Comparison of ENCODE assay signal across 7 mouse cellular contexts in the genomic region with DNA sequence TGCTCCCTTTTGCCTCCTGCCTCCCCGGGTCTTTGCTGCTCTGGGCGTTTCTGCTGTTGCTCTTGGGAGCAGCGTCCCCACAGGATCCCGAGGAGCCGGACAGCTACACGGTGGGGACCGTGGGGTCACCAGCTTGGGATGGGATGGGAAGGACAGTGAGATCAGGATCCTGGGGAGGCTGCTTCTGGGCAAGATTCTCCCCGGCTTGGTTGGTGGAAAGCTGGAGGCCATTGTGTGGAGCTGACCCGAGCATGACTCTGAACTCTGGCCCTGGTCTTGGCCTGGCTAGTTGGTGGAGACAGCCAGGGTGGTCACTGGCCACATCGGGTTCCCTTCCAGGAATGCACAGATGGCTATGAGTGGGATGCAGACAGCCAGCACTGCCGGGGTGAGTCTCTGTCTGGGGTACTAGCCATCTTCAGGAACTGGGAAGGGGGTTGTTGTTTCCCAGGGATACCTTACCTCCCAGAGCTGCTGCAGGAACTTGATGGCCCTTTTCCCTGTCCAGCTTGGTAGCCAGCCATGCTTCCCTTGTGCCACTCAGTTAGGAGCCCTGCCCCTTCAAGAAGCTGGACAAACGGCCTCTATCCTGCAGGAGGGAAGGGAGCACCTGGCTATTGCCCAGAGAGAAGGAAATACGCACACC. TPM values are rescaled to one million over a fixed set of nuclear protein-coding genes. Genes with fewer than 3 reads are reported as not detected.
A peak's percentile ranks its signal among the peaks of the same experiment; 100 is the strongest.
DNase-seq lines count a peak whose midpoint lies in the region; ATAC-seq and TF ChIP-seq lines count a peak whose summit lies in the region.

No protein-coding gene starts in this region.

- no peak for TF ChIP-seq CTCF in midbrain, postnatal 0 days (IDR thresholded peaks at IDR 0.05)

- peaks cover 52% of the 10 kb centered on the region for H3K27me3 ChIP-seq in megakaryocyte, embryonic 14.5 days (replicated peaks)
- no peaks in the 10 kb centered on the region for H3K27me3 ChIP-seq in embryonic facial prominence, embryonic 11.5 days (ENCODE audit: control insufficient read depth, insufficient read depth, low read length)
- no peaks in the 10 kb centered on the region for H3K27me3 ChIP-seq in hindbrain, embryonic 15.5 days
- no peaks in the 10 kb centered on the region for H3K27me3 ChIP-seq in midbrain, postnatal 0 days (ENCODE audit: insufficient read depth, low read length)

- H3K9me3 ChIP-seq in megakaryocyte, embryonic 14.5 days, result 0 out of 2 replicates have a peak, but pooled peaks cover 3% of the 10 kb centered on the region
- no peaks in the 10 kb centered on the region for H3K9me3 ChIP-seq in embryonic facial prominence, embryonic 11.5 days (replicated peaks; ENCODE audit: control insufficient read depth, low read length)
- H3K9me3 ChIP-seq in hindbrain, embryonic 15.5 days, result no peaks in the 10 kb centered on the region
- H3K9me3 ChIP-seq in midbrain, postnatal 0 days (ENCODE audit: low read length), result no peaks in the 10 kb centered on the region

- H3K36me3 ChIP-seq in megakaryocyte, embryonic 14.5 days (replicated peaks; ENCODE audit: low read length), result no peaks in the 10 kb centered on the region
- no peaks in the 10 kb centered on the region for H3K36me3 ChIP-seq in embryonic facial prominence, embryonic 11.5 days (replicated peaks; ENCODE audit: control insufficient read depth, insufficient read depth, low read depth, low read length)
- H3K36me3 ChIP-seq in hindbrain, embryonic 15.5 days, result no peaks in the 10 kb centered on the region
- peaks cover 11% of the 10 kb centered on the region; the same call in 1 of the 2 replicates for H3K36me3 ChIP-seq in midbrain, postnatal 0 days (ENCODE audit: insufficient read depth, low read length)

- no peak for ATAC-seq in megakaryocyte, adult 5-6 weeks (ENCODE audit: poor library complexity, severe bottlenecking)
- peak; percentile 10; the same call in 1 of the 2 replicates for ATAC-seq in embryonic facial prominence, embryonic 11.5 days (replicated peaks; ENCODE audit: insufficient number of reproducible peaks, low FRiP score, low TSS enrichment, low read depth)
- peak; percentile 13 for ATAC-seq in hindbrain, embryonic 15.5 days (ENCODE audit: low FRiP score, low read depth)
- ATAC-seq in midbrain, postnatal 0 days (ENCODE audit: low FRiP score), result no peak

- H3K9ac ChIP-seq in embryonic facial prominence, embryonic 11.5 days (replicated peaks; ENCODE audit: low read length), result peak overlapping the region; percentile 86
- H3K9ac ChIP-seq in hindbrain, embryonic 15.5 days, result peak overlapping the region; percentile 67
- H3K9ac ChIP-seq in midbrain, postnatal 0 days (replicated peaks; ENCODE audit: low read length, poor library complexity, severe bottlenecking), result peak overlapping the region; percentile 77

- WGBS in embryonic facial prominence, embryonic 11.5 days, result 17% methylated on average over 13 of the region's 13 CpGs
- WGBS in hindbrain, embryonic 15.5 days, result 17% methylated on average over 13 of the region's 13 CpGs
- 26% methylated on average over 13 of the region's 13 CpGs for WGBS in midbrain, postnatal 0 days

- H3K4me3 ChIP-seq in megakaryocyte, embryonic 14.5 days (replicated peaks), result peak overlapping the region; percentile 84
- H3K4me3 ChIP-seq in embryonic facial prominence, embryonic 11.5 days (ENCODE audit: low read depth, low read length), result peak overlapping the region; percentile 67
- H3K4me3 ChIP-seq in hindbrain, embryonic 15.5 days, result peak overlapping the region; percentile 58
- H3K4me3 ChIP-seq in midbrain, postnatal 0 days (ENCODE audit: low read depth, low read length), result peak overlapping the region; percentile 58

- DNase-seq in embryonic facial prominence, embryonic 11.5 days (ENCODE audit: low spot score), result no peak
- DNase-seq in midbrain, postnatal 0 days (ENCODE audit: low spot score), result no peak
- no peak for DNase-seq in right cerebral cortex, postnatal 14 days
- DNase-seq in urinary bladder, postnatal 10 days (ENCODE audit: low spot score), result no peak

- peak overlapping the region; percentile 82 for H3K27ac ChIP-seq in embryonic facial prominence, embryonic 11.5 days (replicated peaks; ENCODE audit: low read depth, low read length)
- peak overlapping the region; percentile 54 for H3K27ac ChIP-seq in hindbrain, embryonic 15.5 days (replicated peaks)
- H3K27ac ChIP-seq in midbrain, postnatal 0 days (ENCODE audit: low read depth, low read length), result peak overlapping the region; percentile 33

- H3K4me2 ChIP-seq in embryonic facial prominence, embryonic 11.5 days (ENCODE audit: low read depth, low read length), result peak overlapping the region; percentile 79
- H3K4me2 ChIP-seq in hindbrain, embryonic 15.5 days, result peak overlapping the region; percentile 99
- peak overlapping the region; percentile 92 for H3K4me2 ChIP-seq in midbrain, postnatal 0 days (ENCODE audit: low read depth, low read length, poor library complexity, severe bottlenecking)

- H3K4me1 ChIP-seq in megakaryocyte, embryonic 14.5 days, result peaks cover 29% of the 10 kb centered on the region
- H3K4me1 ChIP-seq in embryonic facial prominence, embryonic 11.5 days (ENCODE audit: control insufficient read depth, insufficient read depth, low read length), result no peaks in the 10 kb centered on the region
- peaks cover 29% of the 10 kb centered on the region for H3K4me1 ChIP-seq in hindbrain, embryonic 15.5 days (replicated peaks)
- H3K4me1 ChIP-seq in midbrain, postnatal 0 days (ENCODE audit: insufficient read depth, low read length), result peaks cover 14% of the 10 kb centered on the region

RNA-seq across cellular contexts. Expression of gene Efemp2, which starts 1.4 kb away (rescaled TPM):
- polyA plus RNA-seq in megakaryocyte, embryonic 14.5 days (2012; ENCODE audit: insufficient read depth, low replicate concordance), result 2.0 TPM in 1 of 2 replicates, not detected in the other
- total RNA-seq in megakaryocyte, adult 5-6 weeks (2015), result 0.42 and 1.2 TPM in 2 replicates
- 1.2 TPM in 1 of 2 replicates, not detected in the other for total RNA-seq in megakaryocyte, adult 5-6 weeks (2017)
- 80.9 and 91.9 TPM in 2 replicates for polyA plus RNA-seq in embryonic facial prominence, embryonic 11.5 days (2014; fragmentation: Nextera tagmentation; extraction: Ambion mirVana)
- 38.9 and 44.9 TPM in 2 replicates for polyA plus RNA-seq in hindbrain, embryonic 15.5 days (2015; fragmentation: Nextera tagmentation; extraction: Ambion mirVana)
- total RNA-seq in midbrain, postnatal 0 days (2014; rRNA removed), result 32.9 and 33.7 TPM in 2 replicates
- polyA plus RNA-seq in midbrain, postnatal 0 days (2015; fragmentation: Nextera tagmentation; extraction: Ambion mirVana), result 35.2 and 36.1 TPM in 2 replicates

RNA-seq across cellular contexts. Expression of gene Ctsw, which starts 6.9 kb away (rescaled TPM):
- polyA plus RNA-seq in megakaryocyte, embryonic 14.5 days (2012; ENCODE audit: insufficient read depth, low replicate concordance), result not detected in 2 replicates
- total RNA-seq in megakaryocyte, adult 5-6 weeks (2015), result 5.7 and 12.6 TPM in 2 replicates
- 5.9 and 9.1 TPM in 2 replicates for total RNA-seq in megakaryocyte, adult 5-6 weeks (2017)
- 1.1 and 1.4 TPM in 2 replicates for polyA plus RNA-seq in embryonic facial prominence, embryonic 11.5 days (2014; fragmentation: Nextera tagmentation; extraction: Ambion mirVana)
- polyA plus RNA-seq in hindbrain, embryonic 15.5 days (2015; fragmentation: Nextera tagmentation; extraction: Ambion mirVana), result 4.3 and 5.7 TPM in 2 replicates
- 0.33 and 0.94 TPM in 2 replicates for total RNA-seq in midbrain, postnatal 0 days (2014; rRNA removed)
- 1.5 and 1.9 TPM in 2 replicates for polyA plus RNA-seq in midbrain, postnatal 0 days (2015; fragmentation: Nextera tagmentation; extraction: Ambion mirVana)

RNA-seq across cellular contexts. Expression of gene Mus81, which starts 13.0 kb away (rescaled TPM):
- 40.1 and 41.1 TPM in 2 replicates for polyA plus RNA-seq in megakaryocyte, embryonic 14.5 days (2012; ENCODE audit: insufficient read depth, low replicate concordance)
- total RNA-seq in megakaryocyte, adult 5-6 weeks (2015), result 16.2 and 16.6 TPM in 2 replicates
- total RNA-seq in megakaryocyte, adult 5-6 weeks (2017), result 9.2 and 13.8 TPM in 2 replicates
- polyA plus RNA-seq in embryonic facial prominence, embryonic 11.5 days (2014; fragmentation: Nextera tagmentation; extraction: Ambion mirVana), result 29.6 and 39.2 TPM in 2 replicates
- polyA plus RNA-seq in hindbrain, embryonic 15.5 days (2015; fragmentation: Nextera tagmentation; extraction: Ambion mirVana), result 49.2 TPM in 2 replicates
- 60.9 and 87.3 TPM in 2 replicates for total RNA-seq in midbrain, postnatal 0 days (2014; rRNA removed)
- 27.9 and 30.4 TPM in 2 replicates for polyA plus RNA-seq in midbrain, postnatal 0 days (2015; fragmentation: Nextera tagmentation; extraction: Ambion mirVana)

RNA-seq across cellular contexts. Expression of gene Fibp, which starts 14.8 kb away (rescaled TPM):
- 25.9 and 134 TPM in 2 replicates for polyA plus RNA-seq in megakaryocyte, embryonic 14.5 days (2012; ENCODE audit: insufficient read depth, low replicate concordance)
- total RNA-seq in megakaryocyte, adult 5-6 weeks (2015), result 55.8 and 64.9 TPM in 2 replicates
- 93.9 and 115 TPM in 2 replicates for total RNA-seq in megakaryocyte, adult 5-6 weeks (2017)
- polyA plus RNA-seq in embryonic facial prominence, embryonic 11.5 days (2014; fragmentation: Nextera tagmentation; extraction: Ambion mirVana), result 105 and 115 TPM in 2 replicates
- polyA plus RNA-seq in hindbrain, embryonic 15.5 days (2015; fragmentation: Nextera tagmentation; extraction: Ambion mirVana), result 147 and 160 TPM in 2 replicates
- 91.4 and 122 TPM in 2 replicates for total RNA-seq in midbrain, postnatal 0 days (2014; rRNA removed)
- polyA plus RNA-seq in midbrain, postnatal 0 days (2015; fragmentation: Nextera tagmentation; extraction: Ambion mirVana), result 174 and 191 TPM in 2 replicates

RNA-seq across cellular contexts. Expression of gene Cfl1, which starts 15.1 kb away (rescaled TPM):
- polyA plus RNA-seq in megakaryocyte, embryonic 14.5 days (2012; ENCODE audit: insufficient read depth, low replicate concordance), result 2,588 and 4,768 TPM in 2 replicates
- total RNA-seq in megakaryocyte, adult 5-6 weeks (2015), result 2,162 and 2,175 TPM in 2 replicates
- total RNA-seq in megakaryocyte, adult 5-6 weeks (2017), result 1,771 and 1,778 TPM in 2 replicates
- polyA plus RNA-seq in embryonic facial prominence, embryonic 11.5 days (2014; fragmentation: Nextera tagmentation; extraction: Ambion mirVana), result 3,308 and 3,397 TPM in 2 replicates
- polyA plus RNA-seq in hindbrain, embryonic 15.5 days (2015; fragmentation: Nextera tagmentation; extraction: Ambion mirVana), result 3,340 and 3,538 TPM in 2 replicates
- total RNA-seq in midbrain, postnatal 0 days (2014; rRNA removed), result 1,453 and 1,672 TPM in 2 replicates
- polyA plus RNA-seq in midbrain, postnatal 0 days (2015; fragmentation: Nextera tagmentation; extraction: Ambion mirVana), result 3,482 and 3,602 TPM in 2 replicates

Comparison
In these comparisons a context has a peak if more than half of its experiments do, and no peak if none do; other contexts are left out.
1. ATAC-seq: peak in embryonic facial prominence, embryonic 11.5 days (single experiment) and hindbrain, embryonic 15.5 days (single experiment); none in megakaryocyte, adult 5-6 weeks (single experiment) and midbrain, postnatal 0 days (single experiment).
2. RNA of gene Efemp2, which starts 1.4 kb away (polyA plus RNA-seq): 80.9 to 91.9 TPM in embryonic facial prominence, embryonic 11.5 days, 38.9 to 44.9 TPM in hindbrain, embryonic 15.5 days and 35.2 to 36.1 TPM in midbrain, postnatal 0 days; 2.0 TPM in megakaryocyte, embryonic 14.5 days; every median in the first group is over 10 times any median in the second.
3. Peak in every context shown above with its lines, with median percentiles within 50 percentile points of each other: H3K4me3 ChIP-seq, H3K27ac ChIP-seq, H3K4me2 ChIP-seq and H3K9ac ChIP-seq.